Mouse (Mus musculus) spleen, adult 10 weeks (tissue): ENCODE measurements around the gene Gm3371. TPM values are rescaled to one million over a fixed set of nuclear protein-coding genes. Genes with fewer than 3 reads are reported as not detected.

ENCODE experiments used
- polyA plus RNA-seq: library from polyadenylated mRNA; stranded (reverse); fragments of 350-450 nt; fragmentation: Illumina TruSeq; extraction: RNeasy Lipid Tissue Mini Kit (QIAGEN cat#74804); gene quantifications from one replicate; pipeline ENCODE4 v1.2.3, GENCODE M21; 2015; ENCODE audit warnings: low replicate concordance; ENCODE audit not compliant: insufficient read depth

The Gm3371 gene
- not detected for polyA plus RNA-seq

GRCm38 (mm10) chr14:44410588-44410987 is at the start of gene Gm3371:
Gene Gm3371 (minus strand): TSS chr14:44410688.

DNA sequence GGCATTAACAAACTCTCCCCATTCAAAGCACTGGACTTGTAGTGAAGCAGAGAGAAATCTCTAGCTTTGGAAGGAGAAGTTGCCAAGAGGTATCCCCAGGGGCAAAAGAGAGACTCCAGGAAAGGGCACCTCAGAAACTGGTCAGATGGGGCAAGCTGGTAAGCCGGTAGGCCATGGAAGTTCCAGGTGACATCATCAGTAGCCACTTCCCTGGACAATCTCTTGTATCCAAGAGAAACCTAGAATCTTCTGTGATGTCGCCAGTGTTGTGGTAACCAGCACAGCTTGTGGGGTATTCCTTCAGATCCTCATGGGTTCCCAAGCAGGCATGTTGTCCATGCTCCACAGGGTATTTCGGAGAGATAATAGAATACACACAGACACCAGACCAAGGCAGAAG is 22.8 kb upstream of the Gm3371 start, which contains the start of gene Gm8232:
Gene Gm8232, plus strand, starts transcription at position 301 of the 400 bp plus-strand sequence.

DNA sequence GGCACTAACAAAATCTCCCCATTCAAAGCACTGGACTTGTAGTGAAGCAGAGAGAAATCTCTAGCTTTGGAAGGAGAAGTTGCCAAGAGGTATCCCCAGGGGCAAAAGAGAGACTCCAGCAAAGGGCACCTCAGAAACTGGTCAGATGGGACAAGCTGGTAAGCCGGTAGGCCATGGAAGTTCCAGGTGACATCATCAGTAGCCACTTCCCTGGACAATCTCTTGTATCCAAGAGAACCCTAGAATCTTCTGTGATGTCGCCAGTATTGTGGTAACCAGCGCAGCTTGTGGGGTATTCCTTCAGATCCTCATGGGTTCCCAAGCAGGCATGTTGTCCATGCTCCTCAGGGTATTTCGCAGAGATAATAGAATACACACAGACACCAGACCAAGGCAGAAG is 45.4 kb downstream of the Gm3371 start, which contains the start of gene Gm8229:
Gene Gm8229, plus strand, starts transcription at position 301 of the 400 bp plus-strand sequence.

Other genes starting within 250 kb of the Gm3371 start
- gene Gm8212, start 213.0 kb downstream of the Gm3371 start, polyA plus RNA-seq: not detected
- not detected for gene 4930503E14Rik, start 197.4 kb downstream of the Gm3371 start, polyA plus RNA-seq
- not detected for gene Gm8220, start 125.1 kb downstream of the Gm3371 start, polyA plus RNA-seq
- not detected for gene Gm5930, start 72.1 kb downstream of the Gm3371 start, polyA plus RNA-seq
- not detected for gene Gm8229, start 45.3 kb downstream of the Gm3371 start, polyA plus RNA-seq
- gene Gm8232, start 22.9 kb upstream of the Gm3371 start, polyA plus RNA-seq: not detected
- not detected for gene BC061237, start 81.8 kb upstream of the Gm3371 start, polyA plus RNA-seq
- not detected for gene Gm17093, start 107.6 kb upstream of the Gm3371 start, polyA plus RNA-seq
- gene Gm8247, start 172.5 kb upstream of the Gm3371 start, polyA plus RNA-seq: not detected
- not detected for gene Gm5624, start 217.2 kb upstream of the Gm3371 start, polyA plus RNA-seq